10 mouse cellular contexts compared by ENCODE assay signal in genomic region chr2:31087085-31087484, GRCm38 (mm10). TPM values are rescaled to one million over a fixed set of nuclear protein-coding genes. Genes with fewer than 3 reads are reported as not detected.
DNase-seq lines count a peak whose midpoint lies in the region; ATAC-seq and TF ChIP-seq lines count a peak whose summit lies in the region.
"Had no signal": no experiment of that assay in that cellular context is flagged by ENCODE, and none has a peak within 500 bp of the region (broad histone marks: within the 10 kb centered on the region; RNA-seq: fewer than 3 reads in every experiment).

No protein-coding gene starts in this region.

- H3K27me3 ChIP-seq in heart, embryonic 13.5 days (replicated peaks), result no peaks in the 10 kb centered on the region
- no peaks in the 10 kb centered on the region for H3K27me3 ChIP-seq in testis, adult 2 months (ENCODE audit: control insufficient read depth, insufficient read depth, low read length)
- no peaks in the 10 kb centered on the region for H3K27me3 ChIP-seq in heart, postnatal 0 days (ENCODE audit: control insufficient read depth, insufficient read depth, low read length)
- H3K27me3 ChIP-seq: neural tube, embryonic 13.5 days had no signal

- peaks cover 5% of the 10 kb centered on the region; the same call in 1 of the 2 replicates for H3K9me3 ChIP-seq in heart, embryonic 13.5 days
- H3K9me3 ChIP-seq in heart, postnatal 0 days (replicated peaks; ENCODE audit: control insufficient read depth, low read length), result peaks cover 4% of the 10 kb centered on the region; the same call in 1 of the 2 replicates
- H3K9me3 ChIP-seq: neural tube, embryonic 13.5 days had no signal

- no peak for DNase-seq in heart, adult 18-20 months
- DNase-seq in testis, postnatal 10 days (ENCODE audit: low spot score), result no peak
- peak; percentile 9 for DNase-seq in heart, postnatal 0 days (ENCODE audit: low spot score)
- peak; percentile 27 for DNase-seq in testis, postnatal 14 days (ENCODE audit: low spot score)
- DNase-seq in frontal cortex, postnatal 25 days (ENCODE audit: low spot score in 2 of 2), result no peak
- no peak for DNase-seq in gastrocnemius, postnatal 14 days
- DNase-seq: lung, adult 18-20 months had no signal

- WGBS in heart, embryonic 13.5 days, result 34% methylated on average over 5 of the region's 5 CpGs
- 43% methylated on average over 5 of the region's 5 CpGs for WGBS in heart, postnatal 0 days

- intact Hi-C loops in gastrocnemius, postnatal 14 days (cut with DNase I; ENCODE audit: low total_unique reads), result no loop called here

- TF ChIP-seq POLR2A in testis, adult 2 months (IDR thresholded peaks at IDR 0.05; ENCODE audit: control insufficient read depth, low read depth, low read length), result no peak

- peak overlapping the region; percentile 79 for H3K27ac ChIP-seq in heart, embryonic 13.5 days (replicated peaks)
- H3K27ac ChIP-seq in testis, adult 2 months (ENCODE audit: control insufficient read depth, insufficient read depth, low read depth, low read length), result peak overlapping the region; percentile 54
- peak overlapping the region; percentile 74 for H3K27ac ChIP-seq in heart, postnatal 0 days (ENCODE audit: low read depth)
- H3K27ac ChIP-seq: neural tube, embryonic 13.5 days had no signal

- no peak for TF ChIP-seq EP300 in heart, postnatal 0 days (IDR thresholded peaks at IDR 0.05; ENCODE audit: low read depth)

- TF ChIP-seq CTCF in testis, adult 2 months (IDR thresholded peaks at IDR 0.05; ENCODE audit: control insufficient read depth, insufficient read depth, insufficient replicate concordance, low read depth, low read length), result no peak
- TF ChIP-seq CTCF in heart, postnatal 0 days (IDR thresholded peaks at IDR 0.05; ENCODE audit: low read depth), result no peak

- H3K4me3 ChIP-seq in heart, embryonic 13.5 days, result no peak overlapping the region
- no peak overlapping the region for H3K4me3 ChIP-seq in testis, adult 2 months (ENCODE audit: control insufficient read depth, low read depth, low read length)
- H3K4me3 ChIP-seq in heart, postnatal 0 days (ENCODE audit: low read depth, low read length), result no peak overlapping the region
- H3K4me3 ChIP-seq: neural tube, embryonic 13.5 days had no signal

- no peak for ATAC-seq in heart, embryonic 13.5 days (ENCODE audit: extremely low read depth, insufficient number of reproducible peaks, low FRiP score, low TSS enrichment)
- ATAC-seq in heart, postnatal 0 days (ENCODE audit: insufficient read depth, low read depth), result no peak

- H3K36me3 ChIP-seq in heart, embryonic 13.5 days, result peaks cover 49% of the 10 kb centered on the region
- no peaks in the 10 kb centered on the region for H3K36me3 ChIP-seq in testis, adult 2 months (ENCODE audit: control insufficient read depth, insufficient read depth, low read length)
- H3K36me3 ChIP-seq in heart, postnatal 0 days (replicated peaks; ENCODE audit: control insufficient read depth, insufficient read depth, low read length), result peaks cover 25% of the 10 kb centered on the region

- no peak overlapping the region; the same call in 1 of the 2 replicates for H3K9ac ChIP-seq in heart, embryonic 13.5 days
- no peak overlapping the region for H3K9ac ChIP-seq in heart, postnatal 0 days (replicated peaks; ENCODE audit: low read depth, low read length)
- H3K9ac ChIP-seq: neural tube, embryonic 13.5 days had no signal

- peaks cover 51% of the 10 kb centered on the region for H3K4me1 ChIP-seq in heart, embryonic 13.5 days
- no peaks in the 10 kb centered on the region for H3K4me1 ChIP-seq in testis, adult 2 months (ENCODE audit: control insufficient read depth, insufficient read depth, low read length)
- H3K4me1 ChIP-seq in heart, postnatal 0 days (ENCODE audit: control insufficient read depth, insufficient read depth), result peaks cover 11% of the 10 kb centered on the region; the same call in 1 of the 2 replicates

- no peak overlapping the region for H3K4me2 ChIP-seq in heart, embryonic 13.5 days
- no peak overlapping the region for H3K4me2 ChIP-seq in heart, postnatal 0 days (ENCODE audit: low read depth, low read length)
- H3K4me2 ChIP-seq: neural tube, embryonic 13.5 days had no signal

RNA-seq across cellular contexts. Expression of gene Fnbp1, which starts 54.7 kb away (rescaled TPM):
- 17.6 and 18.7 TPM in 2 replicates for polyA plus RNA-seq in heart, embryonic 13.5 days (2015; fragmentation: Nextera tagmentation; extraction: Ambion mirVana)
- total RNA-seq in heart, adult 18-20 months (2021), result 10 to 100 TPM; 52.3 to 62.0 TPM
- polyA plus RNA-seq in testis, adult 2 months (2012; rRNA removed), result 6.3 and 7.3 TPM in 2 replicates
- 6.4 and 7.7 TPM in 2 replicates for total RNA-seq in heart, postnatal 0 days (2014; rRNA removed; ENCODE audit: low replicate concordance)
- polyA plus RNA-seq in heart, postnatal 0 days (2015; fragmentation: Nextera tagmentation; extraction: Ambion mirVana), result 10.0 and 11.4 TPM in 2 replicates
- 10 to 100 TPM; 16.5 to 21.1 TPM for total RNA-seq in gastrocnemius, postnatal 14 days (2021)

Comparison
In these comparisons a context has a peak if more than half of its experiments do, and no peak if none do; other contexts are left out.
1. DNase-seq: peak in heart, postnatal 0 days (single experiment) and testis, postnatal 14 days (single experiment); none in heart, adult 18-20 months (0 of 2), testis, postnatal 10 days (single experiment), frontal cortex, postnatal 25 days (0 of 2) and gastrocnemius, postnatal 14 days (single experiment).
2. Peak in every context shown above with its lines, with median percentiles within 50 percentile points of each other: H3K27ac ChIP-seq.